Mouse (Mus musculus): Measurements from ENCODE around the gene Rnf183.

Gene Rnf183

GRCm38 (mm10) chr4:62383207-62383606 lies 51.8 kb downstream of the Rnf183 start:
- no peak for DNase-seq (ENCODE audit: low read depth)

- no peak for DNase-seq (ENCODE audit: low read depth)
Observed at GRCm38 (mm10) chr4:62379724-62380381, 55.2 kb downstream of the Rnf183 start.
